Comparison of ENCODE assay signal across 8 mouse cellular contexts in genomic region chr2:18872797-18873196, GRCm38 (mm10).
A peak's percentile ranks its signal among the peaks of the same experiment; 100 is the strongest.
DNase-seq lines count a peak whose midpoint lies in the region; ATAC-seq and TF ChIP-seq lines count a peak whose summit lies in the region.

No protein-coding gene starts in this region.

- H3K4me2 ChIP-seq in kidney, postnatal 0 days (ENCODE audit: low read length): no peak overlapping the region
- no peak overlapping the region for H3K4me2 ChIP-seq in liver, embryonic 11.5 days

- peak; percentile 85 for TF ChIP-seq CTCF in kidney, postnatal 0 days (IDR thresholded peaks at IDR 0.05; ENCODE audit: low read depth)

- no peak overlapping the region for H3K9ac ChIP-seq in kidney, postnatal 0 days (ENCODE audit: low read depth, low read length)
- H3K9ac ChIP-seq in liver, embryonic 11.5 days (ENCODE audit: low read depth, low read length): no peak overlapping the region

- H3K27ac ChIP-seq in kidney, postnatal 0 days: no peak overlapping the region
- no peak overlapping the region for H3K27ac ChIP-seq in liver, embryonic 11.5 days (ENCODE audit: low read depth, low read length)

- WGBS in kidney, postnatal 0 days: 3% methylated on average over 2 of the region's 2 CpGs
- WGBS in liver, embryonic 11.5 days: 5% methylated on average over 2 of the region's 2 CpGs

- H3K36me3 ChIP-seq in kidney, postnatal 0 days (ENCODE audit: insufficient read depth, low read length): no peaks in the 10 kb centered on the region; the same call in 1 of the 2 replicates
- H3K36me3 ChIP-seq in liver, embryonic 11.5 days (ENCODE audit: control insufficient read depth, insufficient read depth, low read length): no peaks in the 10 kb centered on the region

- DNase-seq in adrenal gland, adult 18-20 months (ENCODE audit: low spot score in 2 of 2): peak; percentile 62 to 66
- peak; percentile 85 for DNase-seq in embryo, embryonic 10.5 days (ENCODE audit: low spot score)
- DNase-seq in gastrocnemius, postnatal 25 days: peak; percentile 29
- DNase-seq in kidney, postnatal 0 days (ENCODE audit: low spot score): peak; percentile 80
- DNase-seq in liver, embryonic 11.5 days (ENCODE audit: low spot score): peak; percentile 50
- peak; percentile 75 for DNase-seq in retina, postnatal 1 day
- peak; percentile 30 for DNase-seq in urinary bladder, postnatal 10 days (ENCODE audit: low spot score)

- H3K9me3 ChIP-seq in kidney, postnatal 0 days (replicated peaks; ENCODE audit: low read length): no peaks in the 10 kb centered on the region
- no peaks in the 10 kb centered on the region for H3K9me3 ChIP-seq in liver, embryonic 11.5 days (ENCODE audit: control insufficient read depth, low read length)

- no peak overlapping the region for H3K4me3 ChIP-seq in kidney, postnatal 0 days (replicated peaks; ENCODE audit: low read depth, low read length)
- H3K4me3 ChIP-seq in liver, embryonic 11.5 days (ENCODE audit: low read depth, low read length): no peak overlapping the region

- ATAC-seq in CD4-positive, CD25-positive, alpha-beta regulatory T cell, adult 4 months: peak; percentile 91
- no peak for ATAC-seq in kidney, postnatal 0 days (replicated peaks; ENCODE audit: low FRiP score, low read depth)
- no peak for ATAC-seq in liver, embryonic 11.5 days (replicated peaks; ENCODE audit: low FRiP score)

- no peaks in the 10 kb centered on the region for H3K27me3 ChIP-seq in kidney, postnatal 0 days (ENCODE audit: insufficient read depth, low read length)
- H3K27me3 ChIP-seq in liver, embryonic 11.5 days (replicated peaks; ENCODE audit: control insufficient read depth, insufficient read depth, low read length): no peaks in the 10 kb centered on the region

- no peaks in the 10 kb centered on the region for H3K4me1 ChIP-seq in kidney, postnatal 0 days (replicated peaks; ENCODE audit: insufficient read depth, low read length)
- peaks cover 3% of the 10 kb centered on the region; the same call in 1 of the 2 replicates for H3K4me1 ChIP-seq in liver, embryonic 11.5 days (replicated peaks; ENCODE audit: control insufficient read depth, insufficient read depth, low read length)

Comparison
In these comparisons a context has a peak if more than half of its experiments do, and no peak if none do; other contexts are left out.
1. DNase-seq: peak in every context shown above with its lines; median percentile 85 in embryo, embryonic 10.5 days; 80 in kidney, postnatal 0 days; 75 in retina, postnatal 1 day; 64 in adrenal gland, adult 18-20 months; 50 in liver, embryonic 11.5 days; 30 in urinary bladder, postnatal 10 days; 29 in gastrocnemius, postnatal 25 days.